Mouse (Mus musculus) effector memory CD4-positive, alpha-beta T cell, adult 7 months (primary cell): ENCODE data around the gene Gm20388. TPM values are rescaled to one million over a fixed set of nuclear protein-coding genes. Genes with fewer than 3 reads are reported as not detected.

Experiments
- polyA plus RNA-seq: library from polyadenylated mRNA; unstranded; fragments of 100-300 nt; shearing (Covaris generic); gene quantifications from one replicate; pipeline ENCODE4 v1.2.1, GENCODE M21; 2017

The Gm20388 gene
- 2.2 TPM for polyA plus RNA-seq

DNA sequence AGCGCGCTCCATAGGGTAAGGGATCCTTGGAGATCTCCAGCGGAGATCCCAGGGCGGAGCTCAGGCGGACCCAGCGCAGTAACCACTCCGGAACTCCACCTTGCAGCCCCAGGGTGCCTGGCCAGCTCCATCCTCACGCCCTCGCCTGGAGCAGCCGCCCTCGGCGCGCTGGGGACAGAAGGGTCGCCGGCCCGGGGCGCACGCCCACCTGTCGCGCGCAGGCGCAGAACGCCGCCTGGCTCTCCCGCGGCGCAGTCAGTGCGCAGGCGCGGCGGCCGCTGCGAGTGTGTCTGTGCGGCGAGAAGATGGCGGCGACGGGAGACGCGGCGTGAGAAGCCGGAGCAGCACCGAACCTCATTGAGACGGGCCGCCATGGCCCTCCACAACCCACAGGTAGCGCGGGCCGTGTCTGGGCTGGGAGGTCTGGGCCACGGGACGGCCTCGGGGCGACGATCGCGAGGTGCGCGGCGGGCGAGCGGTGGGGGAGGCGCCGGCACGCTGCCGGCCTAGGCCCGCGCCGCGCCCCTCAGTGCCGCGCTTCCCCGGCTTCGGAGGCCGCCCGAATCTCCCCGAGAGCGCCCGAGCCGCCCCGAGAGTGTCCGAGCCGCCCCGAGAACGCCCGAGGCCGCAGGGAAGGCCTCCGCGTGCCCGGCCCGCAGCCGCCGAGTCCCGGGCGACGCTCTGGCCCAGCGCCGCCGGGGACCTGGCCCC is at the start of gene Gm20388:
TSS of gene Gm20388 (plus strand) at position 295 of the 711 bp plus-strand sequence.

DNA sequence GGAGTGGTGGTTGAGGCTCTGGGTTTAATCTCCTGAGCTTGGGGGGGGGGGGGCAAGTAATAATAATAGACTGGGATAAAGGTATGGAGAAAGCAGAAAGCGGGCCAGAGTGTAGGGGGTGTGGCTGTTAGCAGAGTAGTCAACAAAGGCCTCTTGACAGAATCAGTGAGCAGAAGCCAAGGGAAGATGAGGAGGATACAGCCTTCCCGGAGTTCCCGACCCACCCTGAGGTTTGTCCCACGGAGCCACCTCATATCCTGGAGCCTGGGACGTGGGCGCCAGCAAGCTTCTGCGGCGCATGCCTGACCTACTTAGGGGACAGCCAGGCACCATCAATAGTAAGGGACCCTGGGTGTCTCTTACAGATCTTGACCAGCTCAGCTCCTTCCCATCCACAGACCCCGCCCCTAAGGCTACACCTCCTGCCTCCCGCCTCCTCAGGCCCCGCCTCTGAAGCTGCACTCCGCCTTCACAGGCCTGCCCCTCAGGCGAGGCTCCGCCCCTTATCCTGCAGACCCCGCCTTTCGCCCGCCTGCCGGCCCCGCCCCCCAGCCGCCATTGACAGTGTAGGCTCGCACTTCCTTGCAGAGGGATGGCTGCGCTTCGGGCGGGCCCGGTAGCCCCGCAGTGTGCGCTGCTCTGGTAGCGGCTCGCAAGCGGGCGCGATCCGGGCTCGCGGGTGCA is 48.8 kb upstream of the Gm20388 start, which contains the start of gene Klhl36:
TSS of gene Klhl36 (plus strand) at position 561 of the 684 bp plus-strand sequence.

DNA sequence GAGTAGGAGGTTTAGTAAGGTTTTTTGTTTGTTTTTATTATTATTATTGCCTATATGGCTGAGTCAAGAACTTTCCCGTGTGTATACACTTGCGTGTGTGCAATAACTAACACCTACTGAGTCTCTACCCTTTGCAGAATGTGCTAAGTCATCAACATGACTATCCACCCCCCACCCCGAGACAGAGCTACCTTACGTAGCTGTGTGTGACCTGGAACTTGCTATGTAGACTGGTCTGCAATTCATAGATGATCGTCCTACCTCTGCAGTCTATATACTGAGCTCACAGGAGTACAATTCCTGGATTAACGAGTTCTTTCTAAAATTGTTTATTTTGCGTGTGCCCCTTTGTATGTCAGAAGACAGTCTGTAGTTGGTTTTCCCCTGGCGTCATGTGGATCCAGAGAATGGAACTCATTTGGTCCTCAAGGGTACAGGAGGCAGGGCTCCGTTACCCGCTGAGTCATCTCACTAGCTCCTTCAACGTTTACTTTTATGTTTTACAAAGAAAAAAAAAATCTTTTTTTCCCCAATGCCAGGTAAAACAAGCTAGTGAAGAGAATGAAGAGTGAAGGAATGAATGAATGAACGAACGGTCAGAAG is 596 bp upstream of the Gm20388 start, which contains the start of gene Usp10:
TSS of gene Usp10 (plus strand) at position 417 of the 603 bp plus-strand sequence.

DNA sequence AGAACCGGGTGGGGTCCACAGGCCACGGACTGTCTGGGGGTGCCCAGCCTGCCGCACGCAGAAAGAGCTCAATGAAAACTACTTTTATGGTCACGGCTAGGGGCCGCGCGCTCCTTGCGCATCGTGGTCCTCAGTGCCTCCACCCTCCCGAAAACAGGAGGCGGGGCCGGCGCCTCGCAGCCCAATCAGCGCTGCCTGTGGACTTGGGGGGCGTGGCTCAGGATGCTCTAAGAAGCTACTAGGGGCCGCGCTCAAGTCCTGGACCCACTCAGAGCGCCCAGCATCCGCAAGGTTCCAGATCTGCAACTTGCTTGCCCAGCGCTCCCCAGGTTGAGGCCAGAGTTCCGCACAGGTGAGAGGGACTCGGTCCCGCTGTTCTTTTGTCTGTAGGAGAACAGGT is 81.6 kb downstream of the Gm20388 start, which contains the start of gene Crispld2:
TSS of gene Crispld2 (plus strand) at position 190 of the 400 bp plus-strand sequence.

DNA sequence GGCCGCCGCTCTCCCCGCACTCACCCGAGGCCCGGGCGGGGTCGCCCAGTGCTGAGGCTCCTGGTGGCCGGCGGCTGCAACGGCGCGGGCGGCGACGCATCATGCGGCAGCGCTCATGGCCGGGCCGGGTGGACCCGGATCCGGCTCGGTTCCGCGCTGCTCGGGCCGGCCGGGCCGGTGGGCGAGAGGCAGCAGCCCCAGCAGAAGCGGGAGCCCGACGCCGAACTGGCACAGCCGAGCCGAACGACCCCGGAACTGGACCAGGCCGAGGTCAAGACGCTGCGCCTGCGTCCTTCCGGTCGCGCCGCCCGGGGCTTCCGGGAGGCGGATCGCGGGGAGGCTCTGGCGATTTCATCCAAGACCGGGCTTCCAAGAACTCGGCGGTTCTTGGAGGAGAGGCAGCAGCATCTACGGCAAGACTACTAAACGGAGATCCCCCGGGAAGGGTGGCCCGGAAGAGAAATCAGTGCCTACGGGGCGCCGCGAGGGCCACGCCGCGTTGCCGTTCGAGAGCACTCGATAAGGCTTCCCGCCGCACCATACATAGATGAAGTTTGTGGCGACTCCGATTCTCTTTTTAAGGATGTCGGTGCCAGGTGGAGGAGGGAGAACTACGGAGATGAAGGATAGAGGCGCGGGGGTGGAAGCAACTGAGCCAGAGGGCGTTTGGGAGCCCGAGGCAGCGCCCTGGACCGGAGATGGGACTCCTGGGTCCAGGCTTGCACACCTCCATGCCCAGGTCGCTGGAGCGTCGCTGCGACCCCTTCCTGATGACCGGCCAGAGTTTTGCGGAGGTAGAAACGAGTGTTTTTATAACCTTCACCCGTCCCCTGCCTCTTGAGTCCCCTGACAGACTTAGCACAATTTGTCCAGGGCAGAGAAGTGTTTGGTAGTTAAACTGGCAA is 190.7 kb downstream of the Gm20388 start, which contains the start of gene Zdhhc7:
TSS of gene Zdhhc7 (minus strand) at position 415 of the 905 bp plus-strand sequence.

DNA sequence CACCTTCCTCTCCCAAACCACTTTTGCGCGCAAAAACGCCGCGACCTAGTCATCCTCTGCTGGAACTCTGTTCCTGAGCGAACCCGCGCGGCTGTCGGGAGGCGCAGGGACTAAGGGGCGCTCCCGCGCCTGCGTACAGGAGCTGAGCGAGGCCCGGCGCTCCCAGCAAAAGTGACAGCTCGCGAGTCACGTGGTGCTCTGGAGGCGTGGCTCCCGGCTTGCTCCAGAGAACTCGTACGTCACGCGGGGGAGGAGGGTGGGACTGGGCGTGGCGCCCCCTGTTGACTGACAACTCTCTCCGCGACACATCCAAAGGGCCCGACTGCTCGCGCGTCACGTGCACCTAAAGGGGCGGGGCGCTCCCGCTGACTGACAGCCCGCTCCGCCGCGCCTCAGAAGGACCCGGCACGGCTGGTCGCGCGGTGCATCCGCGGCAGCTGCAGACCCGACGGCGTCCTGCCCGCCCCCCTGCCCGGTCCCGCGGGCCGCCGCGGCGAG is 203.2 kb downstream of the Gm20388 start, which contains the start of gene 6430548M08Rik:
TSS of gene 6430548M08Rik (plus strand) at position 395 of the 498 bp plus-strand sequence.

DNA sequence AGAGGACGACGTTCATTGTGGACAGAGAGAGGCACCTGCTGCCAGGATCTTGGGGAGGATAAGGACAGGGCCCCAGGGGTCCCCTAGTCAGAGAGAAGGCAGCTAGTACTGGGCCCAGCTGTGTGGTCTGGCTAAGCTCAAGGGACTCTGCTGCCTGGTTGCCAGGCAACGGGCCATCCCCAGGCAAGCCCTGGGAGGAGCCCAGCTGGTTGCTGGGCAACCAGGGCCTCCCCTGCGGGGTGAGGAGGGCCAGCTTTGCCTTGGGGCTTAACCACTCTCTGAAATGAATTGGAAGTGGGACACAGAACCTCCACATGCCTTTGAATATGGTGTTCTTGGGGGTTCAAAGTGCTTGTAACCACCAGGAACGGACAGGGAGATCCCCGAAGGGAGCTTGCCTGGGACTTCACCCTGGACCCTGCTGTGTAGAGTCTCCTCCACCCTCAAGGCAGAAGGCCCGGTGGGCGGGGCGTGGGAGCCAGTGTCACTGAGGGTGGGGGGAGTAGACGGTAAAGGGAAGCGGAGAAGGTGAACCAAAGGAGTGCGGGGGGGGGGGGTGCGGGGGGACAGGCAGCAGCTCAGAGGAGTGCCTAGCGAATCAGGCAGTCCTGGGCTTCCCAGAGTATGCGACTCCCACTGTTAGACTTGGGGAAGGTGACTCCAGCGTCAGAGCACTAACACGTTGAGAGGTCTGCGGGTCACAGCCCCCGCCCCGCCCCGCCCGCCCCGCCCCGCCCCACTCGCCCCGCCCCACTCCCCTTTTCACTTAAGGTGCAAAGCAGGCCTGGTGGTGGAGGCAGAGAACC is 266.9 kb downstream of the Gm20388 start, which contains the start of gene Fam92b:
TSS of gene Fam92b (minus strand) at position 149 of the 806 bp plus-strand sequence.

DNA sequence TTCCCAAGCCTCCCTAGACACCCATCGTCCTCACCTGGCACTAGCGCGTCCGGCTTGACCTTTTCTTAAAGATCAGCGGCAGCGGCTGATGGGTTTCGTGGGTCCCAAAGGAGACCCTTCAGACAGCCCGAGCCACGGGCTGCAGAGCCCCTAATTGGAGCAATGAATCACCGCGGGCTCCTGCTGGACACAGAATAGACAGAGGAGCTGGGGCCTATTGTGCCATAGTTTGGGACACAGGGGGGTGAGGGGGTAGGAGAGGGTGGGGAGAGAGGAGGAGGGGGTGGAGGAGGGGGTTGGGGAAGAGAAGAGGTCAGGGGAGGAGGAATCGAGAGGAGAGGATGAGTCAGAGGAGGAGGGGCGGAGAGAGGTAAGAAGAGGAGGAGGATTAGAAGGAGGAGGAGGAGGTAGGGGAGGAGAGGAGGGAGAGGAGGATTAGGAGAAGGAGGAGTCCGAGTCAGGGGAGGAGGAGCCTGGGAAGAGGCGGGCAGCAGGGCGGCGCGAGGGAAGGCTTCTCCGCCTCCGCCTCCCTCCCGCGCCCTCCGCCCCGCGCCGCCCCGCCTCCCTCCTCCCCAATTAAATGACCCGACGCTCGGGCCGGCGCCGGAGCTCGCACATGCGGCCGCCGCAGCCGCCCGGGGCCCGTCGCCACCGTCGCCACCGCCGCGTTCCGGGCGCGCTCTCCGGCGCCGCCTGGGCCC is 317.4 kb downstream of the Gm20388 start, which contains the start of gene Gse1:
TSS of gene Gse1 (plus strand) at position 566 of the 701 bp plus-strand sequence.

DNA sequence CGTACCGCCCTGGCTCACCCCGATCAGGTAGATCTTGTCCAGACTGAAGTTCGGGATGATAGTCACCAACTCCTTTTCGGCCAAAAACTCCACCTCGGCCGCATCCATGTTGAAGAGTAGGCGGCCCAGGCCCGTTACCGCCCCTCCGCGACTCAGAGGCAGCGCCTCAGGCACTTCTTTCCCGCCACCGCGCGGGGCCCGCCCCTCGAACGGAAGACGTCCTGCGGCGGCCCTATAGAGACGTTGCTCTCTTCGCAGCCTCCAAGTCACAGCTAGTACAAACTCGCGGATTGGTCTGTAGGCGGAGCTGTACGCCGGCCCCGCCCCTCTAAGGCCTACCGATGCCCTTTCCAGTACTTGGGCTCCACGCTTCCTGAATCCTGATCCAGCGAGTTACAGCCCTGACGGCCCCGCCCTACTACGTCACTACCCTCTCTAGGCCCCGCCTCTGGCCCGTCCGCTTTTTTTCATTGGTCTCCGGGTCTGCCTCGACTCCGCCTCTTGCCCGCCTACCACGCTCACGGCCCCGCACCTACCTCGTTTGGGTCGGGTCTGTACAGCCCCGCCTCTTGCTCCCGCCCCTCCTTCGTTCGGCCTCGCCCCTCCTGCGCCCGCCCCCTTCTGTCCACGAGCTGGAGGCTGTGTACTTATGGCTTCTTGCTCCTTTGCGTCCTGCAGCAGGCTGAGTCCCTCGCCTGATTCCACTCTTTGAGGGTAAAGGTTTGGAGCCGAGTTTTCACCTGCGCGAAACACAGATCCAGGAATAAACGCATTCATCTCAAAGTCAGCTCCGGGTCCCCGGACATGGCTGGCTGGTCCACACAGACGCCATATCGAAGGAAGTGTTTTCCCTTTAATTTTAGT is 678.5 kb downstream of the Gm20388 start, which contains the start of gene Gins2:
TSS of gene Gins2 (minus strand) at position 397 of the 864 bp plus-strand sequence.

DNA sequence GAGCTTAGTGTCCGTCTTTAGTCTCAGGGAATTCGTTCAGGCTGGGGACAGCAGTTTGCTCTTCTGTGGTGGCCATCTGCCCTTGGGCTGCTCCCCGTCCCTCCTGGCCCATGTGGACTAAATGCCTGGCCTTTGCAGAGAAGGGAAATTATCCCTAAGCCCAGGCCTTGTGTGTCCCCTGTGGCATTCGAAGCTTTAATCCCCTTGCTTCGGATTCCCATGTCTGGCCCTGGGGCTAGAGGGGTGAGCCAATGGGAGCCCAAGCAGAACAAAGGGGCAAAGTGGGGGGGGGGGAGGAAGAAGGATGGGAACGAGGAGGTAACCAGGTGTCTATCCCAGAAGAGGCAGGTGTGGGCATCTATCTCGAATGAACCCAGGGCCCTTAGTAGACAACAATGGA is 736.9 kb downstream of the Gm20388 start, which contains the start of gene 1190005I06Rik:
TSS of gene 1190005I06Rik (minus strand) at position 101 of the 400 bp plus-strand sequence.

DNA sequence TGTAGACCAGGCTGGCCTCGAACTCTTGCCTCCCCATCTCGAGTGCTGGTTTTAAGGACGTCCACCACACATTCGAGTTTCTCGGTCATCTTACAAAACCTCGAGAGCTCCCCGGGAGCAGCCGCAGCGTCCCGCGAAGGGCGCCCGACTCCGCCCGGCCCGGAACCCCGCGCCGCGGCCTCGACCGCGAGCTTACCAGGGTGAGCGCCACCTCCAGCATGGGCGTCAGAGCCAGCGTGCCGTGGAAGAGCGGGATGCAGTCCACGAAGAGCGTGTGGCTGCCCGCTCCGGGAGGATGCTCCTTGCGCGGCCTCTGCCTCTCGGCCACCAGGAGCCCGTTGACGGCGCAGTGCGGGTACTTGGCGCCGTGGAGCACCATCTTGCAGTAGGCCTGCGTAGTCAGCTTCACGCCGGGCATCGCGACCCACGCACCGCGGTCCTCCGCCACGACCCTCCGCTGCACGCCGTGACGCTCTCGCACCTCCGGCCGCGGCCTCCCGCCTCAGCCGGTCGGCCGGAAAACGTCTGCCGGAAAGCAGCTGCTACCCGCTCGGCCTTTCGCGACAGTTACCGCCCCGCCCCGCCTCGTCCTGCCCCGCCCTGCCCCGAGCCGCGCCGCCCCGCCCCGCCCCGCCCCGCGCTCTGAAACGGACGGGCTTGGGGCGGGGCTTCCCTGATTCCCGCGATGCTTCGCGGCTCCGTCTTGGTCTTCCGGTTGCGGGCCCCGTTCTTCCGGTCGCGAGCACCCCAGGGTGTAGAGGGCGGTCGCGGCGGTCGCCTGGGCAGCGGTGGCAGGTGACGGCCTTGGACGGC is 757.1 kb downstream of the Gm20388 start, which contains the start of the genes Gm27021 and Cox4i1:
TSS of gene Gm27021 (minus strand) at position 519 of the 813 bp plus-strand sequence.
TSS of gene Cox4i1 (plus strand) at position 662 of the 813 bp plus-strand sequence.

DNA sequence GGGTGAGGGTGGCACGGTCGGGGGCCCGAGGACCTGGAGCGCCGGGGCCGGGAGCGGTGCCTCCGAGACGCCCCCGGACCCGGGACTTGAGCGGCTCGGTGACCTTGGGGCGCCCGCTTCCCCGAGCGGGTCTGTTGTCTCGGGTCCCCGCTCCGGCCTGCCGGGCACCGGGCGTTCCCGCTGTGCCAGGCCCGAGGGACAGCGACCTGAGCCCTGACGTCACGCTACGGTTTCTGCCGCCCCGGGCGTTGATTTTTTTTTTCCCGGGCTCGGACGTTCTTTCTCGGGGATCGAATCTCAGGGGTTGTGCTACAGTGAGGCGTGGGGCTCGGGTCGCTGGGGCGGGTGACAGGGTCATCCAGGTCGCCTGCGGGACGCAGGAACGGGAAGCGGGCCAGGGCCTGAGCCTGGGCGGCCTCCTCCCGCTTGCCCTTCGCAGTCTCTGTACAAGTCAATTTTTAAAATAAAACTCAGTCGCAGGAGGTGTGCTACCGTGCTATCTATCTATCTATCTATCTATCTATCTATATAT is 757.8 kb downstream of the Gm20388 start, which contains the start of gene Emc8:
TSS of gene Emc8 (minus strand) at position 200 of the 532 bp plus-strand sequence.

DNA sequence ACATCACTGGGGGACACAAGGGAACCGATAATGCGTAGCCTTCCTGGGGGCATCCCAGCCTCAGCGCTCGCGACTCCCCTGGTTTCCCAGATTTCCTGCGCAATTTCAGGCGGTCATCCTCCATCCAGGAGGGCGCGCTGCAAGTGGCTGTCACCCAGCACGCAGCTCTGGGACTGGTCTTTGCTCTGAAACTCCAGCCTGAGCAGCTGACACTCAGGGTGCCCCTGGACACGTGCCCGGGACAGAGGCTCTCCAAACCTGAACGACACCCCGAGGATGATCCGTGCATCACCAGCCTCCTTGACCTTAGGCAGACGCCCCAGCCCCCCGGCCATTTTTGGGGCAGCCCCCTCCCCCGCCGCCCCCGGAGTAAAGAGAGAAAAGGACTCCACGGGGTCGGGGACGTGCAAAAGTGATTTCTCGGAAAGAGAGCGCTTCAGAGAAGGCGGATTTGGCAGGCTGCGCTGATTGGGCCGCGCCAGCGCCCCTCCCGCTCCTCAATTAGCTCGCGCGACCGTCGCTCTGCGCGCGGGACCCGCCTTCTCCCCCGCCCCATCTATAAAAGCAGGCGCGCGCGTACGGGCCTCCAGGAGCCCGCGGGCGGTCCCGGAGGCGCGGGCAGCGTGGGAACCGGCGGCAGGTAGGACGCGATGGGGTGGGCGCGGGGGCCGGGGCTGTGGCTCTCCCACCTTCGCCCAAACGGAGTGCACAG is 825.3 kb downstream of the Gm20388 start, which contains the start of gene Irf8:
TSS of gene Irf8 (plus strand) at position 589 of the 712 bp plus-strand sequence.

DNA sequence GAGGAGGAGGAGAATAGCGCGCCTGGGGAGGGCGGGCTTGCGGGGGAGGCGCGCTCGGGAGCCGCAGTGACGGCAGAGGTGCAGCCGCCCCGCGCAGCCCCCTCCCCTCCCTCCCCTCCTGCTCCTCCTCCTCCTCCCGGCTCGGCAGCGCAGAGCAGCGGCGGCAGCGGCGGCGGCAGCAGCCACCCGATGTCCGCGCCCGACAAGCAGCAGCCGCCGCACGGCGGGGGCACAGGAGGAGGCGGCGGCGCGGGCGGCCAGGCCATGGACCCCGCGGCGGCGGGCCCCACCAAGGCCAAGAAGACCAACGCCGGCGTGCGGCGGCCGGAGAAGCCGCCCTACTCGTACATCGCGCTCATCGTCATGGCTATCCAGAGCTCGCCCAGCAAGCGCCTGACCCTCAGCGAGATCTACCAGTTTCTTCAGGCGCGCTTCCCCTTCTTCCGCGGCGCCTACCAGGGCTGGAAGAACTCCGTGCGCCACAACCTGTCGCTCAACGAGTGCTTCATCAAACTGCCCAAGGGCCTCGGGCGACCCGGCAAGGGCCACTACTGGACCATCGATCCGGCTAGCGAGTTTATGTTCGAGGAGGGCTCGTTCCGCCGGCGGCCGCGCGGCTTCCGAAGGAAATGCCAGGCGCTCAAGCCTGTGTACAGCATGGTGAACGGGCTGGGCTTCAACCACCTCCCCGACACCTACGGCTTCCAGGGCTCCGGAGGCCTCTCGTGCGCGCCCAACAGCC is 1173.7 kb downstream of the Gm20388 start, which contains the start of gene Foxf1:
TSS of gene Foxf1 (plus strand) at position 177 of the 742 bp plus-strand sequence.

DNA sequence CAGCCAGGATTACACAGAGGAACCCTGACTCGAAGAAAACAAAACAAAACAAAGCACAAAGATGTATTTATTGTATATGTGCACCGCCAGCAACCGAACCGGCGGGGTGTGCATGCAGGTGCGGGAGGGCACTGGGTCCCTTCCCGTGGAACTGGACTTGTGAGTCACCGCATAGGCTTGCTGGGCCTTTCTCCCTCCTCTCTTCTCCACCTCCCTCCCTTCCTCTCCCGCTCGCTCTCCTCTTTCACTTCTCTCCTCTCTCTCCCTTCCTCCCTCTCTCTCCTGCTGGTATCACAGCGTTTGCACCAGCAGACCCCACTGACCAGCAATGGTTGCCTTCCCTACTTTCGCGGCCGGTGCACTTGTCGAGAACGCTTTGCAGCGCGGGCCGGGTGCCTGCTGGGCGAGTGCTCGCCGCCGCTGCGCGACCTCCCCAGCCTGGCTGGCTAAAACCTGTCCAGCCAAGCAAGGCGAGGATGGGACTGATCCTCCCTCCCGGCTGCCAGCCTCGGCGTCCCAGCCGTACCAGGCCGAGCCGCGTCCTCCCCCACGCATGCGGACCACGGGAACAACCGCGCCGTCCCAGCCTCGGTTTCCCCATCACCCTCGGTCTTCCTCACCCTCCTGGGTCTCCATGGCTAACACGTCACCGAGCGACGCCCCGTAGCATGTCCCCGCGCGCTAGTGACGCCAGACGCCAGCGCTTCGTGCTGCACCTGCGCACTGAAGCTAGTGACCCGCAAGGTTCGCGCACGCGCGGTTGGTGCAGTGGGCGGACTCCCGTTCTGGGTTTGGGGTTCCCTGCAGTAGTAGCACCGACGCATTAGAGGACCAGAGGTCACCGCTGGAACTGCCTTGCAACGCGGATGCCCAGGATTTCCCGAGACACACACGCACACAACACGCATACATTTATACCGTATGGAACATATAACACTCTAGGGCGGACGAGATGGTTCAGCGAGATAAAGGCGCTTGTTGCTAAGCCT is 1197.3 kb downstream of the Gm20388 start, which contains the start of gene Mthfsd:
TSS of gene Mthfsd (minus strand) at position 725 of the 989 bp plus-strand sequence.

